Mouse (Mus musculus) cerebellum, adult 2 months (tissue): ENCODE data around the gene Tvp23a. TPM values are rescaled to one million over a fixed set of nuclear protein-coding genes. Genes with fewer than 3 reads are reported as not detected.

ENCODE experiments used
- DNase-seq, 2 experiments: peaks; one replicate each; pipeline ENCODE4 v3.0.0; 2021
- H3K27ac ChIP-seq: fragments of 200-500 bp; 2 replicates; pipeline ENCODE4 v1.5.1; 2012; ENCODE audit warnings: low read length, control low read depth, inconsistent platforms; ENCODE audit not compliant: insufficient read depth
- H3K27me3 ChIP-seq: fragments of 200-500 bp; 2 replicates; pipeline ENCODE4 v1.6.1; 2012; ENCODE audit warnings: inconsistent platforms, mild to moderate bottlenecking, low read length, moderate library complexity; ENCODE audit not compliant: control insufficient read depth, insufficient read depth
- H3K4me1 ChIP-seq: fragments of 200-500 bp; 2 replicates; pipeline ENCODE4 v1.6.1; 2011; ENCODE audit warnings: low read length; ENCODE audit not compliant: control insufficient read depth, insufficient read depth
- H3K4me3 ChIP-seq: fragments of 200-500 bp; replicated peaks from 2 replicates; pipeline ENCODE3; 2011; ENCODE audit warnings: mild to moderate bottlenecking, low read depth, low read length, control low read depth; ENCODE audit not compliant: insufficient read depth
- CTCF ChIP-seq: fragments of 200-500 bp; IDR thresholded peaks from 2 replicates; pipeline ENCODE4 v1.5.1; 2011; ENCODE audit warnings: low read depth, mild to moderate bottlenecking, control low read depth, low read length, moderate library complexity, borderline replicate concordance; ENCODE audit not compliant: insufficient read depth
- POLR2A ChIP-seq: fragments of 200-500 bp; IDR thresholded peaks from 2 replicates; pipeline ENCODE4 v1.6.1; 2011; ENCODE audit warnings: low read length, control low read depth, borderline replicate concordance; ENCODE audit not compliant: insufficient read depth
- WGBS: fragments of 180-500 bp; shearing (Covaris S2); methylation state at CpG from one replicate; pipeline ENCODE4 v1.1.7; 2018; 5-methylcytosine and 5-hydroxymethylcytosine counted together
- polyA plus RNA-seq: library from polyadenylated mRNA; depleted of rRNA; stranded (reverse); fragments of >200 nt; gene quantifications from 2 replicates; pipeline ENCODE4 v1.2.3, GENCODE M21; 2012; rRNA removed

The Tvp23a gene
- polyA plus RNA-seq, 1 experiment: 27.3 TPM

DNA sequence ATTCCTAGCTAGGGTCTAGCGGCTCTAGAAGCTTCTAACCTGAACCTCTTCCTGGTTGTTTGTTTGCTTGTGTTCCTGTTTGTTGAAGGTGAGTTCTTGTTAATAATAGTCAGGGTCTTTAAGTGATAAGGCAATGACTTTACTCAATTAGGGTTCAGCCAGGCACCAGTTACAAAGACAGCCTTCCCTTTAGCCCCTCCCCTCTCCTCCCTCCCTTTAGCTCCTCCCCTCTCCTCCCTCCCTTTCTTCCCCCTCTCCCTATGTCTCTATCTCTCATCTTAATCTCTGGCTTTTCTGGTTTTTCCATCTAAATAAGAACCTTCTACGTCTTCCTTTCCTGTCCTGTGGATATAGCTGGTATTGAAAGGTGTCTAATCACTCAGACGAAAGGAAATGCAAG lies 62.6 kb downstream of the Tvp23a start:
- Histone ChIP-seq H3K27me3 (no peaks in the 10 kb centered on the region), H3K27ac (no peak overlapping the region), H3K4me3 (no peak overlapping the region), H3K4me1 (no peaks in the 10 kb centered on the region)
- WGBS: 75% methylated on average over 3 of the region's 3 CpGs
- TF ChIP-seq CTCF (no peak), POLR2A (no peak)
- no peak for DNase-seq

DNA sequence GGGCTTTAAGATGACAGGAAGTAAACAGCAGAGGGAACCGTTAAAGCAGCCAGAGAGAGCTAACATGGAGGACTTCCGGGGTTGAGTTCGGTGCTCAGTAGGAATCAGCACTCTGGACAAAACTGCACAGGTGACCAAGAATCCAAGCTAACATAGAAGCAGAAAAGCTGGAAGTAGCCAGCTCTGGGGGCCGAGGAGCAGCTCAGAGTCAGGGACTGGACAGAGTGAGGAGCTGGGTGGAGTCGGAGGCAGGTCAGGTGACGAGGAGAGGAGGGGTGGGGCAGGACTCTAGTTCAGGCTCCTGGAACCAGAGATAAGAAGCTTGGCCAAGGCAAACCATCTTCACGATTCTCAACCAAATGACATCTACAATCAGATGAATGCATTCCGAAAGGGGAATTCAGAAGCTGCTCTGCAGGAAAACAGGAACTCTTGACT lies 63.1 kb downstream of the Tvp23a start:
- H3K27ac ChIP-seq: no peak overlapping the region
- no peak overlapping the region for H3K4me3 ChIP-seq
- TF ChIP-seq CTCF: no peak
- no peak for TF ChIP-seq POLR2A
- no peaks in the 10 kb centered on the region for H3K4me1 ChIP-seq
- H3K27me3 ChIP-seq: no peaks in the 10 kb centered on the region
- WGBS: 44% methylated on average over 8 of the region's 8 CpGs
- no peak for DNase-seq

DNA sequence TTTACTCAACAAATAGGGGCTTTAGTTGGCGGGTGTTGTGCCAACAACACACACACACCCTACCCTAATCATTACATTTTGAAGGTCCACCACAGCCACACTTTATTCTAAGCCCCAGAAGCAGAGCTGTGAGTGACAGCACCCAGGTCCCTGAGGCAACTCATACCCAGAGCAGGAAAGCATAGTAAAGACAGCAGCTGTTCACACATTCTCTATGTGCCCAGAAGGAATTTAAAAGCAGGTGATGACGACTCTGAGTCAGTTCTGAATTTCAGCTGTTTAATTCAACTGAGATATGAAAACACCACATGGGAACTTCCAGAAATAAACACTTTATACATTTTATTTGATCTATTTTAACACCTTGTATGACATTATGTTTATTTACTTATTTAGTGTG lies 67.6 kb downstream of the Tvp23a start:
- H3K27ac ChIP-seq: no peak overlapping the region

DNA sequence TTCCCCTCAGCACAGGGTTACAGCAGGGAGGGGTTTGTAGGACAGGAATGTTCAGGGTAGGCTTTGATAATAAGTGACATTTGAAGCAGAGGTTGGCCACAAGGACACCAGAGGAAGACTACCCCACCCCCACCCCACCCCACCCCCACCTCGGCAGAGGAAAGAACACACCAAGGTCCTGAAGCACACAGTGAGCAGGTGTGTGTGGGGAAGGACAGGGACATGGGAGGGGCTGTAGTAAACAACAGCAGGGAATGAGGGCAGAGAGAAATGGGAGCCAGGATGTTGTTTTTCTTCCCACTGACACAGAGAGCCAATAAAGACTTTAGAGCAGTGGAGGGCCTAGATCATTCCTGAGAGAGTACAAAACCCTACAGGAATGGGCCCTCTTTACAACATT lies 69.9 kb downstream of the Tvp23a start:
- no peaks in the 10 kb centered on the region for H3K27me3 ChIP-seq
- H3K4me1 ChIP-seq: peaks cover 5% of the 10 kb centered on the region; the same call in 1 of the 2 replicates
- WGBS: 69% methylated on average over 1 of the region's 1 CpGs
- no peak for DNase-seq
- no peak overlapping the region for H3K27ac ChIP-seq
- no peak overlapping the region for H3K4me3 ChIP-seq
- TF ChIP-seq POLR2A (no peak), CTCF (no peak)

More for the DNA sequence above, 67.6 kb downstream of the Tvp23a start:
- Histone ChIP-seq H3K4me1 (peaks cover 3% of the 10 kb centered on the region; the same call in 1 of the 2 replicates), H3K4me3 (no peak overlapping the region), H3K27me3 (no peaks in the 10 kb centered on the region)
- TF ChIP-seq CTCF: no peak
- TF ChIP-seq POLR2A: no peak
- 63% methylated on average over 2 of the region's 2 CpGs for WGBS
- DNase-seq: no peak

DNA sequence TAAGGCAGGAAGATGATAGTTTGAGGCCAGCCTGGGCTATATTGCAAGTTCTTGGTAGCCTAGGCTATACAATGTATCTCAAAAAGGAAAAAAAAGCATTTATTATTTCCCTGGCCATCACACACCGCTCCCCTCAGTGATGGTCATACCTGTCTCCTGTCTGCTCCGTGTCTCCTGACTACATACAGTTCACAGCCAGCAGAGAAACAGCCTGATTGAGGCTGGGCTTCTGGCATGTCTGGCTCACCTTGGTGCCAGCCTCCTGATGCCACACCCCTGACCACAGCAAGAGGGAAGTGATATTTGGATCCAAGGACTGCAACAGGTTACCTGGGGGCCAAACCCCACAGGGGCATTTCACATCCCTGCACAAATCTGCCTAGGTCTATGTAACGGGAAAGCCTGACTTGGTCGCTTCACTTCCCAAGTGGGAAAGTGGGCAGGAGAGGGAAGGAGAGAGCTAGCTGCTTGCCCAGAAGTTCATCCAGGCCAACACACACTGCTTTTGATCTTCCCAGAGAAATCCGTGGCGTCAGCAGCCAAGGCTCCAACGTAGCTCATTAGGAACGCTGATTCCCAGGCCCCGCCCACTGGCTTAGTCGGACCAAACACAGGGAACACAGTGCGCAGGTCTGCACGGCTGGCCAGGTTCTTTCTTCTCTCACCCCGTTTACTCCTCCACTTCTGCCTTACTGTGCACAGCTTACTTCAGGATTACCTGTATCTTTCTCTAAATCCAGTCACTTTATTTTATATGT lies 72.7 kb downstream of the Tvp23a start:
- no peak overlapping the region for H3K27ac ChIP-seq
- TF ChIP-seq POLR2A (no peak), CTCF (no peak)
- WGBS: 15% methylated on average over 13 of the region's 13 CpGs
- H3K4me1 ChIP-seq: peaks cover 5% of the 10 kb centered on the region; the same call in 1 of the 2 replicates
- DNase-seq: peak in 1 of 2 experiments; percentile 18
- peak overlapping the region; percentile 5 for H3K4me3 ChIP-seq
- no peaks in the 10 kb centered on the region for H3K27me3 ChIP-seq

DNA sequence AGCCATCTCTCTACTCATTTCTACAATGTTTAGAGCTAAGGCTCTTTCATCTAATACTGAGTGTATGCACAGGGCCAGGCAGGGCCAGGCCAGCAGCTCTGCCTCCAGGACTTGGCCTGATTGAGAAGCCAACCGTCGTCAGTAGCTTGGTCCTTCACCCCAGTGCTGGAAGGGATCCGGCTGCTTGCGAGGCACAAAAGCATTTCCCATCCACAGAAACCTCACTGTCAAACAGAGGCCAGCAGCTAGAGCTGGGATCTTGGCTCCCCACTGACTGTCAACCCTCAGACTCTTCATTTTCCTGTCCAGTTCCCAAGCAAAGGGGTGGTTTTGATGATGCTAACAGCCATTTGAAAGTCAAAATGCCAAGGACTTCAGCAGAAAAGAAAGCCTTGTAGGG lies 74.8 kb downstream of the Tvp23a start:
- no peak overlapping the region for H3K27ac ChIP-seq
- peak in 1 of 2 experiments; percentile 37 for DNase-seq
- H3K4me1 ChIP-seq: peaks cover 5% of the 10 kb centered on the region; the same call in 1 of the 2 replicates
- H3K4me3 ChIP-seq: no peak overlapping the region
- no peaks in the 10 kb centered on the region for H3K27me3 ChIP-seq
- 47% methylated on average over 4 of the region's 4 CpGs for WGBS
- no peak for TF ChIP-seq CTCF
- no peak for TF ChIP-seq POLR2A

Other genes with a start within 250 kb of the Tvp23a start
- 16.2 and 18.9 TPM in 2 replicates for gene Emp2, start 133.4 kb downstream of the Tvp23a start, polyA plus RNA-seq
- 14.7 and 20.3 TPM in 2 replicates for gene Tekt5, start 51.9 kb downstream of the Tvp23a start, polyA plus RNA-seq
- gene Nubp1, start 35.4 kb downstream of the Tvp23a start, polyA plus RNA-seq: 30.0 and 30.8 TPM in 2 replicates
- gene Ciita, start 32.7 kb upstream of the Tvp23a start, polyA plus RNA-seq: 0.11 and 0.22 TPM in 2 replicates
- gene Dexi, start 95.7 kb upstream of the Tvp23a start, polyA plus RNA-seq: 126 and 143 TPM in 2 replicates
- gene Clec16a, start 98.0 kb upstream of the Tvp23a start, polyA plus RNA-seq: 48.7 and 51.2 TPM in 2 replicates